Mouse (Mus musculus) adrenal gland, postnatal 10 days (tissue): Measurements from ENCODE around the gene Magi2. TPM values are rescaled to one million over a fixed set of nuclear protein-coding genes. Genes with fewer than 3 reads are reported as not detected.
"Not testable (repeated sequence)": the region's sequence is repeated elsewhere in the genome, so short reads cannot be mapped to it uniquely, and the experiment has no call there.

Experiments used
- DNase-seq: peaks from one replicate; pipeline ENCODE4 v3.0.0; 2021; ENCODE audit warnings: mixed read lengths
- total RNA-seq, 2 experiments: library from RNA; stranded (reverse); gene quantifications; 2 replicates each; pipeline ENCODE4 v1.2.3; 2021

Gene Magi2
- total RNA-seq, 2 experiments from 2014 or later: 4.7 to 6.1 TPM

GRCm38 (mm10) chr5:20512377-20513126 is 1285.7 kb downstream of the Magi2 start:
- no peak for DNase-seq

- no peak for DNase-seq
These were observed 1294.8 kb downstream of the Magi2 start for GRCm38 (mm10) chr5:20521639-20522038.

- no peak for DNase-seq
These were observed 1295.2 kb downstream of the Magi2 start for GRCm38 (mm10) chr5:20522047-20522446.

GRCm38 (mm10) chr5:20523776-20524175 is 1296.9 kb downstream of the Magi2 start:
- no peak for DNase-seq

- DNase-seq: not testable (repeated sequence)
These were observed 1299.8 kb downstream of the Magi2 start for GRCm38 (mm10) chr5:20526588-20526987.

- DNase-seq: no peak
These were observed 1309.7 kb downstream of the Magi2 start for GRCm38 (mm10) chr5:20536544-20536943.

- no peak for DNase-seq
These were observed 1310.7 kb downstream of the Magi2 start for GRCm38 (mm10) chr5:20537369-20538022.

GRCm38 (mm10) chr5:20544374-20544773 is 1317.5 kb downstream of the Magi2 start:
- no peak for DNase-seq

- DNase-seq: no peak
These were observed 1332.5 kb downstream of the Magi2 start for GRCm38 (mm10) chr5:20559378-20559777.

GRCm38 (mm10) chr5:20559821-20560220 is 1333.0 kb downstream of the Magi2 start:
- no peak for DNase-seq

- DNase-seq: no peak
These were observed 1341.6 kb downstream of the Magi2 start for GRCm38 (mm10) chr5:20568421-20568820.

GRCm38 (mm10) chr5:20568966-20569365 is 1342.1 kb downstream of the Magi2 start:
- DNase-seq: no peak

- DNase-seq: no peak
These were observed 1348.0 kb downstream of the Magi2 start for GRCm38 (mm10) chr5:20574816-20575215.

GRCm38 (mm10) chr5:20575798-20576197 is 1349.0 kb downstream of the Magi2 start:
- no peak for DNase-seq

- no peak for DNase-seq
These were observed 1349.4 kb downstream of the Magi2 start for GRCm38 (mm10) chr5:20576266-20576665.

- DNase-seq: no peak
These were observed 1351.8 kb downstream of the Magi2 start for GRCm38 (mm10) chr5:20578666-20579065.

- DNase-seq: no peak
These were observed 1353.8 kb downstream of the Magi2 start for GRCm38 (mm10) chr5:20580619-20581018.

- DNase-seq: no peak
These were observed 1356.2 kb downstream of the Magi2 start for GRCm38 (mm10) chr5:20582995-20583435.

GRCm38 (mm10) chr5:20583639-20584038 is 1356.8 kb downstream of the Magi2 start:
- DNase-seq: no peak

- no peak for DNase-seq
These were observed 1357.9 kb downstream of the Magi2 start for GRCm38 (mm10) chr5:20584769-20585168.

- no peak for DNase-seq
These were observed 1362.9 kb downstream of the Magi2 start for GRCm38 (mm10) chr5:20589731-20590130.

- DNase-seq: no peak
These were observed 1371.4 kb downstream of the Magi2 start for GRCm38 (mm10) chr5:20598196-20598595.

- no peak for DNase-seq
These were observed 1377.1 kb downstream of the Magi2 start for GRCm38 (mm10) chr5:20603756-20604469.
